Mouse (Mus musculus) kidney, postnatal 25 days (tissue): ENCODE data around the gene Vstm2l.

Experiments used
- DNase-seq, 2 experiments: peaks; one replicate each; pipeline ENCODE4 v3.0.0; 2021; ENCODE audit warnings: mixed read lengths in 2 of 2

Vstm2l gene

DNA sequence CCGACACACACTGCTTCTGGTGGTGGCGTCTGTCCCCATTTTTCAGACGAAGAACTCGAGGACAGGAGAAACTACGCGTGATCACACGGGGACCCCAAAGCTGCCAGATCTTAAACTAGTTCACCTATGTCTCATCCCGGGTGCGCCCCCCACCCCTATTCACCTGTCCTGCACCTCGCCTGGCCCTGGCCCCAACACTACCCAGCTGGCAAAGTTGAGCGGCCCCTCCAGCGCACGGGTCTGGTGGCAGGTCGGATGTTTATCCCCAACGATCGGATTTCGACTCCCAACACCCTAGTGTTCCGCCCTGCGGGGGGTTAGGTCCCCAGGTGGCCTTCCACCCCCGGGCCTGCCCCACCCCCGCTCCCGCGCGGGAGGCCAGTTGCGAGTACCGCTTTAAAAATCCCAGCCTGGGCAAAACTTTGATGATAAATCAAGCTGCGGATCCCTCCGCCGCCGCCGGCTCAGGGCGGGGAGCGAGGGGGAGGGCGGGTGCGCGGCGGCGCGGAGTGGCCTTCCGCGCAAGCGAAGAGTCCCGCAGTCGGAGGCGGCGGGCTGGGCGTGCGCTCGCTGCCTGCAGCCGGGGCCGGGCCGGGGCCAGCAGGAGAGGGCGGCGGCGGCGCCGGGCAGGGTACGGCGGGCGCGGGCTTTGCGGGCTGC is at the start of gene Vstm2l:
Gene Vstm2l, plus strand, starts transcription at position 549 of the 660 bp plus-strand sequence.
- DNase-seq = no peak

DNA sequence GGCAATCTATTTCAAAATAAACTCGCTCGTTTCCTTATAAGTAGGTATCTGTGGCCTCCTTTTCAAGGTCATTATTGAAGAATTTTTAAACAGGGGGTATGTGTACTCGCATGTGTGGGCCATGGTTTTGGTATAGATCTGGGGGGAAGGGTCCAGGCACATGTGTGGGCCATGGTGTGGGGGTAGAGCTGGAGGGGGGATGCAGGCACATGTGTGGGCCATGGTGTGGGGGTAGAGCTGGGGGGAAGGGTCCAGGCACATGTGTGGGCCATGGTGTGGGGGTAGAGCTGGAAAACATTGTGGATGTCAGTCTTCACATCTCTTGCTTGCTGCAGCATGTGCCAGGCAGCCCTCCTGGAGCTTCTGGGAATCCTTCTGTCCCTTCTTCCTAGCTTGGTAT is 47.3 kb upstream of the Vstm2l start:
- DNase-seq = no peak

DNA sequence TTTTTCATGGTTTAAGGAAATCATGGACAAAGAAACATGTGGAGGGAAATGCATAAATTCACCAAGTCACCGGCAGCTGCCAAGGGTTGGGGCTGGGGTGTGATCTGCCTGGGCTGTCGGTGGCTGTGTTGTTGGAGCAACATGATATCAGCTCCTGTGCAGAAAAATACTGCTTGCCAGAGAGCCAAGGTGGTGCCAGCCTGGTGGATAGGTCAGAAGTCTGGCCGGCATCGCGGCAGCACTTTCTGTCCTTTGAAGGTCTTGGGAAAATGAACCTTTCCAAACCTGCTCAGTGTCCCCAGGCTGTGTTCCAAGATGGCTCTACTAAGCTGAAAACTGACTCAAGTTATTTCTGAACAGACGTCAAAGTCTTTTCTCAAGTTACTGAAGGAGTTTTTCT is 44.2 kb upstream of the Vstm2l start:
- no peak for DNase-seq

DNA sequence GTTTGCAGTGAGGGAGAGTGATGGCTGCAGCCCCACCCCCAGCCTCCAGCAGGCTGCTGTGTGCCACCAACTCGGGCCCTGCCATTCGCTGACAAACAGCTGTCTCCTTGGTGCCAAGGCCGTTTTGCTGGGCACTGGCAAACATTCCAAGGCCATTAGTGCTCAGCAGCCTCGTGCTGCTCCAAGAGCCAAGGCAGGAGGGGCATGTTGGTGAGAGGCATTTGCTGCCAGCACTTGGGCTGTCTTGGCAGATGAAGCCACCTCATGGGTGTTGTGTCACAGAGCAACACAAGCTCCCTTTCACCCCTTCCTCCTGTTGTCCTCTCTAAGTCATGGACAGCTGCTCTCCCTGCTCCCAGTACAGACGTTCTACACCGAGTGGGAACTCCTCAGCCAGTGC is 41.2 kb upstream of the Vstm2l start:
- peak; percentile 36 to 80 for DNase-seq

DNA sequence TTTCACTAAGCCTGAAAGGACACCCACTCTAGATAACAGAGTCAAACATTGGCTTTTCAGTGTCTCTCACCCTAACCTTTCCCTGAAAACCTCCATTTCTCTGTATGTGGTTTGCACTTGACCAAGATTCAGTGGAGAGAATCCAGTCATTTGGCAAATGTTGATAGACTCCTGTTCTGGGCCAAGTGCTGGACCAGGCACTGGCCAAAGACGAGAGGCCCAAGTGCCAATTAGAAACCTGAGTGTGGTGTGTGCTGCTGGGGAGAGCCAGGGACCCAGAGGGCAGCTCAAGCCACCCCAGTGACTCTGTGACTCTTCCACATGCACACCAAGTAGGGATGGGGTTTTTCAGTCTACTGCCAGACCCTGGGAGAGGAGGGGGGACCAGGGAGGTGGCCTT is 40.8 kb upstream of the Vstm2l start:
- DNase-seq = no peak

DNA sequence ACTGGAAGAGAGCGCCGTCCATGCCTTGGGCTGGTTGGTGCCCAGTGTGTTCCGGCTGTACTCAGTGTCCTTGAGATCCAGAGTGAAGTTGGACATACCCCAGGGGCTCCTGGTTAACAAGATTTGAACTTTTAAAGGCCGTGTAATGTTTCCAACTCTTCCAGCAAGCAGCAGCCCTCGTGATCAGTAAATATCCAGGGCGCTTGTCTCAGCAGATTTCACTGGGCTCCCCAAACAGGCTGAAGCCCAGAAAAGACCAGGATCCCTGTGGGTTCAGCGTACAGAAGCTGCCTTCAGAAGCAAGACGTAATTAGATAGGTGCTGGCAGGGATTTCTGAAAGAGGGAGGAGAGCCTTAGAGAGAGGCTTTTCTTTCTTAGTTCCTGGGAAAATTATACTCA is 39.3 kb upstream of the Vstm2l start:
- peak; percentile 21 to 63 for DNase-seq

DNA sequence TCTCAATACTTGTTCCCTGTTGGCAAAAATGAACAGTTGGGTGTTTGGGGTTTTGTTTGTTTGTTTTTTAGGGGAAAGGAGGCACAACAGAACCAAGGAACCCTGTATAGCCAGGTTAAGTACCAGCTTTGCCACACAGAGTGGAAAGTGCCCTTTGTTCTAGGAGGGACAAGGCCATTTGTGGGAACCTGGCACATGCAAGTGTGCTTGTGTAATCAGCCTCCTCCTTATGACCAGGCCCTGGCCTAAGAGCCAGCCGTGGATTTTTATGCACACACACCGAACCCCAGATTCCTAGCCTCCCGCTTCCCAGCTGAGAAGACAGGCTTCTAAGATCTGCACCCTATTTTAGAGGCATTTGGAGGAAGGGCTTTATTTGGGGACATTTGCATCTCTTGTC is 37.1 kb upstream of the Vstm2l start:
- peak in 1 of 2 experiments; percentile 51 for DNase-seq

DNA sequence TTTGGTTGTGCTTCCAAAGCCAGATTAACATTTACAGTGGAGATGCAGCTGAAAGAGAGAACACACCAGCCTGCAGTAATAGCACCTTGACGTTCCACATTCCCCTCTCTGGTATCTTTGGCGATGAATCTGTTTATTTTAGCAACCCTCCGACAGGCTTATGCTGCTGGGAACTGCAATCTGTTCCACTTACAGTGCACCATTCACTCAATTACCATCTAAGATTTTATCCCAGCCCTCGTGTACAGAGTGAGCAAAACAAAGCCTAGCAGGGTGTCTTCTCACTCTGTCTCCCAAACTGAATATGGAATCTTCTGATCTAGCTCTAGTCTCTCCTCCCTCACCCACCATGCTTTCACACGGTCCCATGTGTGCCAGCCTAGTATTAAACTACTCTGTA is 36.5 kb upstream of the Vstm2l start:
- DNase-seq = no peak

DNA sequence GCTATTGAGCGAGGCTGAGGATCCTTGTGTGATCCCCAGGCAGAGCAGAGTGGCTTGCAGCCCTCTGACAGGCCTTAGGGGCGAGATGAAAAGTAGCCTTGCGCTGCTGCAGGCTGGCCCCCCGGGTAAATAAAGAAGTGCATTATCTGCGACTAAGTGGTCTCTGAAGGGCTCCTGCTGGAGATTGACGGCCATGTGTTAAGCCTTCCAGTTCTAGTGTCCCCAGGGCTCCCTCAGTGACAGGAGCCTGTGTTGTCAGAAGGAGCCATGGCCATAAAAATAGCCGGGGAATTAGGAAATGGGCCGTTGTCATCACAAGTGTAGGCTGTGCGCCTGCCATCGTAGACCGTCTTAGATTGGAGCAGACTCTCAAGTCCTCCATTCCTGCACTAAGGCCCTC is 32.5 kb upstream of the Vstm2l start:
- DNase-seq = no peak

DNA sequence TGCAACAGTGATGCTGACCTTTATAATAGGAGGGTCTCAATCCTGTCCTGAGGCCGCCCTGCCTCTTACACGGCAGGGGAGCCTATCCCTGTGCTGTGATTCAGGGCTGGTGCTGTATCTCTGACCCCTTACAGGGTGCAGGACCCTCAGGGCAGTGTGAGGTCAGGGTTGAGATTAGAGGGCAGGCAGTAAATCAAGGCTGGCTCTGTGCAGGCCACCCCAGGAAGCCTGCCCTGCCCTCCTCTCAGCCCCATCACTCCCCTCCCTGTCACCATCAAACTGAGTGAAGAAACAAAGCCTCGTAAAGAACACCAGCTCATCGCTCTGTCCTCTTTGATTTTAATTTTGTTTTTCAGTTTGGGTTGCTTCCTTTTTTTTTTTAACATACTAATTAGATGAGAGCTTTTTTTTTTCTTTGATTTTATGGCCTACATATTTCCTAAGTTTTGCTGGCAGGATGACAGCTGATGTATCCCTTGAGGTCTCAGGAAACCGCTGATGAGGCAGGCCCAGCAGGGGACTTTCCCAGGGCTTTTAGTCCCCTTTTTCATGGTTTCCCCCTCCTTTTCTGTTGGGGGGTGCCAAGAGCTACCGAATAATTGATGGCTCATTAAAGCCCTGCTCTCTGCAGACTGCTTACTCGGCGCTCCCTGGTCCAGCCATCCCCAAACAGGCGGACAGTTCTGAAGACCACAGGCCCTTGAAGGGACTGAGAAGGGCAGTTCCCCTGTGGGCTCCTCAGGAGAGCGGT is 27.0 kb upstream of the Vstm2l start:
- DNase-seq = peak; percentile 59 to 62

DNA sequence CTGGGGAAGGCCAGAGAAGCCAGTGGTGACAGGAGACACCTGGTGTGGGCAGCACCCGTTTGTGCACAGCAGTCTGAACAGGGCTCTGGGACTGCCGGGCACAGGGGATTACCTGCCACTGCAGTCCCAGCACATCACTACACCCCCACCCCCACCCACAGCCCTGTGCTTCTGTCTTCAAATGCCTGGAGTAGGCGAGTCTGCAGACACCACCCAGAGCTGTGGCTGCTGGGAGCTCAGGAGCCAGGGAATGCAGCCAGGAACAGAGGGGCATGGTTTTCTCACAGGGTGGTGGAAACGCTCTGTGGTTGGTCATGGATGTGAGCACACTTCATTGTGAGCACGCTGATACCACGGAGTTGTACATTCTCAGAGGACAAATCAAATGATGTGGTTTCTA is 23.3 kb upstream of the Vstm2l start:
- no peak for DNase-seq

DNA sequence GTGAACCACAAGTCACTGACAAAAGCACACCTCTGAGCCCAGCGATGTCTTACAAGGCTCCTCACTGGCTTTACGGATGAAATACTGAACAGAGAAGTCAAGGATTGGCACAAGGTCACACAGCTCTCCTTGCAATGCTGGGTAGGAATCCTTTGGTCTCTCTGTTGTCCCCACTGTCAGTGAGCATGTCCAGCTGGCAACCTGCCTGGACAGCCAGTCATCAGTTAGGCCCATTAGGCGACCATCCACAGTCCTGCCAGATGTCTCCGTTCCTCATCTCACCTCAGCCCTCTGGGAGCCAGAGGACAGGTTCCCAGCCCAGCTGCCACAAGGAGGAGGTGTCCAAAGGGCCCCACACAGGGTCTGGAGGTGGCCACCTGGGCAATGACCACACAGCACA is 17.3 kb upstream of the Vstm2l start:
- no peak for DNase-seq

DNA sequence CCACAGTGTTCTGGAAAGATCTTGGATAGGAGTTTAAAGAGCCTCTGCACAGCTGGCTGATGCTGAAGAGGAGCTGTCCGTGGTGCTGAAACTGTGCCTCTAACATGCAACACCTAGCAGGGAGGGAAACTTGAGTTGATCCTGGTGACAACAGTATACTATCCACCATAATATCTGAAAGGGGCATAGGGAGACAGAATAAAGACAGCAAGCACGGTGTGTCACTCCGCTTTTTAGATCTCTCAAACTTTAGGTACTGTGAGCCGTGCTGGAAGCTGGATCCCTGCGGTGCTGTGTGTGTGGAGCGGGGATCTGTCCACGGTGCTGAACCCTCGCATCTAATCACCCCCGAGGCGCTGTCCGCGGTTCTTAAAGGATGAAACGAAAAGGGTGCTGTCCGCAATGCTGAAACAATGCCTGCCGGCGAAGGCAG is 1.2 kb upstream of the Vstm2l start:
- peak; percentile 87 to 93 for DNase-seq

DNA sequence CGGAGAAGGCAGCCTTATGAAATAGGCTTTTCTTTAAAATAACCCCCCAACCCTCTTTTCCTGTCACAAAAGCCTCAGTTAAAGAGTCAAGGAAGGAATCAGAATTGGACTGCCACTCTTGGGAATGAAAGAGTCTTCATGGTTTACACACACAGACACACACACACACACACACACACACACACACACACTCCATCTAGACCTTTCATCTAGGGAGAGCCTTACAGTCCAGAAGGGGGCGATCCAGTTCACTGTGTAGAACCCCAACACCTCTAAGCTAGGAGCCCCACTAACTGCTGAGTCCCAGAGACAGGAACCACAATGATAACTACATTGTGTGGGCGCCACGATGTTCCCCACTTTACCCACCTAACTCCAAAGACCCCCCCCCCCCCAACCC is 748 bp upstream of the Vstm2l start:
- no peak for DNase-seq

DNA sequence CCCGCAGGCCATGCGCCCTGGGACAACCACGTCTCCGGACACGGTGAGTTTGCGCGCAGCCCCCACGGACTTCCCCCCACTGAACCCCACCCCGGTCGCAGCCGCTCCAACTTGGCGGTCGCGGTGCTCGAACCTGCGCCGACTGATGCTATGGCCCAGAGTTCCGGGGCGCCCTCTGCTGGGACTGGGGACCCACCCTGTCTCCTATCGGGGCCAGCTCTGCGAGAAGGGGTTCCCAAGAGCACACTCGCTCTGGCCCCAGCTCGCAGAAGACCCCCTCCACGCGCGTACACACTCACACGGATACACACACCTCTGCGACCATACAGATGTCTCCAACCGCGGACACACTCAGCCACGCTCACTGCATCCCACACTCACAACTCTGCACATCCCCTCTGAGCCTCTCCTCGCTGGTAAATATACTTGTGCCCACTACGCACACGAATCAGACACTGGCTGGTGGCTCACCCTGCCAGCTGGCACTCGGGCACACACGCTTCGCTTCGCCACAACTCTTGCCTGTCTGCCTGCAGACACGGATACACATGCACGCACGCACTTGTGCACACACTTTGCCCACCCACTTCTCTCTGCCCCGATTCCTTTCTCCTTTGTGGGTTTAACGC is 550 bp downstream of the Vstm2l start:
- DNase-seq = no peak

DNA sequence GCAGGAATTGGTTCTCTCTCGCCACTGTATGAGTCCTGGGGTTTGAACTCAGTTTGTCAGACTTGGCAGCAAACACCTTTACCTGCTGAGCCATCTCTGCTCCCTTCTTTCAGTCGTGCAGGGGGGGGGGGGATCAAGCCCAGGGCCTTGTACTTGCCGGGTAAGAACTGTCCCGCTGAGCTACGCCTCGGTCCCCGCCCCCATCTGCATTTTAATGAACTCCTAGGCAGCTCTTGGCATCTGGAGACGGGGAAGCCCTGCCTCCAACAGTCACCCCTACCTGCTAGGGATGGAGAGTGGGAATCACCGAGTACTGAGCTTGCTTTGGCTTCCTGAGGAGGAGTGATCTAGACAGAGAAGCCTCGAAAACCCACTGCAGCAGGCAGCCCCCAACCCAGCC is 4.1 kb downstream of the Vstm2l start:
- no peak for DNase-seq

DNA sequence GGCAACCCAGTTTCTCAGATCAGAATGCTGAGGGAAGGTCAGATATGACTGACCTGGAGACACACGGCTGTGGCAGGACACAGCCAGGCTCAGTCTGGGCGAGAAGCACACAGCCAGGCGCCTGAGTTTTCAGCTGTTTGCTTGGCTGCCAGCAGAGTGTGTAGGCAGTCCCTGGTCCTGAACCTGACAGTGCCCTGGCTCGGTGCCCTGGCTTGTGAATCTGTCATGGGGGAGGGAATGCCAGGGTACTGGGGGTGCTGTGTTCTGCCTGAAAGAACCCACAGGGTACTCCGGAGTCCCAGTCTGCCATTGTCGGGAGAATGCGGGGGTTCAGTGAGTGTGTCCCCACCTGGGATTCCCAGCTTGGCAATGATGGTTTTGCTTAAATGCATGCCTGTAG is 7.1 kb downstream of the Vstm2l start:
- no peak for DNase-seq

DNA sequence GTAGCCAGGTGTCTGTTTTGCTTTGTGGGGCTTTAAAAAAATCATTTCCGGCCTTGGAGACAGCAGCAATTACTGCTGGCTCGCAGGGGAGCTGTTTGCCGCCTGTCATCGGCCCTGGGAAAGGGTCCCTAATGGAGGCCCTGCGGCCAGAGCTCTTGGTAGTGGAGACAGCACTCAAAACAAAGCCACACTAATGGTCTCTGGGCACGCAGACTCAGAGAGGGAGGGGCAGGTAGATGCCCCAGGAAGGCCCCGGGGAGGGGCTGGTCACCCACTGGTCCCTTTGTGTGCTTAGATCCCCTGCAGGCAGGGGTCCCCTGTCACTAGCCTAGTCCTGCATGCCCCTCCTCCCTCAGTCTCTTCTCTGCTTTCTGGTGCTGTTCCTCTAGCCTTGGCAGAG is 9.0 kb downstream of the Vstm2l start:
- DNase-seq = no peak

DNA sequence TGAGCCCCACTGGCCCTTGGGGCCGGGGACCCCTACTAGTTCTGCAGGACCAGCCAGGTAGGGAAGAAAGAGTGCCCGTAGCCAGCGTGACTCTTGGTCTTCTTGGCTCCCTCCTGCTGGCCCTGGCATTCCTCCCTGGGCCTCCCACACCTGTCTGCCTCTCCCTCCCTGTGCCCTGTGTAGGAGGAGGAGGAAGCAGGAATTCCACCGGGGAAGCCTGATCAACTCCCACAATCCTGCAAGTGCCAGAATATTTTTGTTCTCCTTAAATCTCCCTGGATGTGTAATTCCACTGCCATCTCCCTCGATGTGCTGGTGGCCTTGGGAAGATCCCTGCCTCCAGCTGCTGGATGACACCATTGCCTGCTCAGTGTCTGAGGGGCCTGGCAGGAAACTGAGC is 10.1 kb downstream of the Vstm2l start:
- no peak for DNase-seq

DNA sequence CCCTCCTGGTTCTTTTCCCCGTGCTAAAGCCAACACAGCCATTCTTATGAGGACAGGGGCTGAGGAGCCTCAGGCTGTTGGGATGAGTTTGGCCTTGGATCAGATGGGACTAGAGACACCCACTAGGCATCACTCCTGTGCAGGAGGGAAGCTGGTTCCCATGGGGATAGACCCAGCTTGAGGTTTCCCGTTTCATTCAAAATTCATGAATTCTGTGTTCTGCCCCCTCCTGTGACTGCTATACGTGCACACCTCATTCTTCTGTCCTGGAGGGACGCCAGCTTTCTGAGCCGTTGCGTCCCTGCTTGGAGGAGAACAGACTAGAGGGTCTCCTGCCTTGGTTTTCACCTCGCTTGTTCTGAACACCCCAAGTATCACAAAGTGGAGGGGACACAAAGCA is 12.0 kb downstream of the Vstm2l start:
- no peak for DNase-seq

DNA sequence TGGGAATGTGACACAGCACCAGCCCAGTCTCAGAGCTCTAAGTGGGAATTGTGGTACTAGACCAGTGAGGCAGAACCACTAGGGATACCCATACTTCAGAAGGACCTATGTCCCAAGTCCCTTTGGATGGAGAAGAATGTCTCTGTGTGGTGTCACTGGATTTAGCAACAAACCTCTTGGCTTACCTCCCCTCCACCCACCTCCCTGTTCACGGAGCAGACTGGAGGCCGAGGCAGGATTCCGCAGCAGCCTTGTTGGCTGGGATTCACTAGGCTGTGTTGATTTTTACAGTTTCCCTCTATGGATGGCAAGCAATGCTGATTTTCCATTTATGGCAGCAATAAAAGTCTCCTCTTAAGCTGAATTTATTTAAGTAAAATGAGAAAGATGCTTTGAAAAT is 12.5 kb downstream of the Vstm2l start:
- DNase-seq = no peak

DNA sequence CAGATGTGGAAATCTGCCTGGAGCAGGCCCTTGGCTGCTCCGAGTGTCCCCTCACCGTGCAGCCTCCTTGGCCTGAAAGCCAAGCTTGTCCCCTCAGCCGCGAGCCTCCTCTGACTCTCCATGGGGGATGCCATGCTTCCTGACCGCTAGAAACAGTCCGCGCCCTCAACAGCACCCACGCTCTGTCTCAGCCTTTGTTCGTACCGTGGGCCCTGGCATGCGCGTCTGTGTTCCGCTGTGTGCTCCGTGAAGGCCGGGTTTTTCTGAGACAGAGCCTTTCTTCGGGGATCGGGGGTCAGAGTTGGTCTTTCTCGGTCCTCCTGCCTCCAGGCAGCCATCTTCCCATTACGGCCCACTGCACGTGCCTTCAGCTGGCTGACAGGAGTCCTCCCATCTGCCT is 12.9 kb downstream of the Vstm2l start:
- no peak for DNase-seq

DNA sequence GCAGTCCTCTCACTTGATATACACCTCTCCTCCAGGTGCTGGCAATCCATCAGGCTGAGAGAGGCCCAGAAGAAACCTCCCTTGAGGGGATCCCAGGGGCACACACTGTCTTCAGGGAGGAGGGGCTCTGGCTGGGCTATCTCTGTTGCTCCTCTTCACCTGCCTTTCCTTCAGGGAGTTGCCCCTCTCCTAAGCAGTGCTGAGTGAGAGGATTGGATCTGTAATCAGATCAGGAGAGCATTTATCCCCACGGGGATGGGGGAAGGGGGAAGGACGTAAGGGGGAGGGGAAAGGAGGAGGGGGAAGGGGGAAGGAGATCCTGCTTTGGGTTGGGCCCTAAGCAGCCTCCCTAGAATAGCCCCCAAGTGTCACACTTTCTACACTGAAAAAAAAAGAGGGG is 13.4 kb downstream of the Vstm2l start:
- no peak for DNase-seq

DNA sequence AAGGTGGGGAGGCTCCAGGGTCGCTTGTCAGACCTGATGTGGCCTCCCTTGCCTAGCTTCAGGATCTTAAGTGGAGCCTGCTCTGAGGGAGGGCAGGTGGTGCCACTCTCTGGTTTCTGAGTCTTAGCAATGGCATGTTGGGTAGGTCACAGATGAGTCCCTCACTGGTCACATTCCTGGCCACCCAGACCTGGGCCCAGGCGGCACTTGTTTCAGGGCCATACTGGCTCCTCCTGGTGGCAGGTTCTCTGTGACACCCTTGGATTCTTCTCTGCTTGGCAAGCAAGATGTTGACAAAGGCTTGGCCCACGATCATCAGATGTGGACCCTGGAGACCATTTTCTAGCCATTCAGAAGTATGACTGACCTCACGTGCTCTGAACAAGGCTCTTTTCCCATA is 18.2 kb downstream of the Vstm2l start:
- no peak for DNase-seq
